Mouse (Mus musculus) stomach, embryonic 15.5 days (tissue): ENCODE data around the gene 4933424G06Rik. TPM values are rescaled to one million over a fixed set of nuclear protein-coding genes. Genes with fewer than 3 reads are reported as not detected.

Source experiments
- ATAC-seq: fragments of 200-750 bp; cut with Nextera tagmentation; 2 replicates; pipeline ENCODE4 v1.8.0; 2017; ENCODE audit warnings: low read depth, moderate number of reproducible peaks, moderate TSS enrichment; ENCODE audit not compliant: insufficient read depth, low FRiP score
- H3K27ac ChIP-seq: fragments of 300-500 bp; sonication (generic); 2 replicates; pipeline ENCODE4 v1.5.1; 2015; ENCODE audit warnings: mild to moderate bottlenecking, inconsistent platforms
- H3K27me3 ChIP-seq: fragments of 300-500 bp; sonication (generic); replicated peaks from 2 replicates; pipeline ENCODE4 v1.6.1; 2015; ENCODE audit warnings: inconsistent platforms
- H3K36me3 ChIP-seq: fragments of 300-500 bp; sonication (generic); 2 replicates; pipeline ENCODE4 v1.6.1; 2015; ENCODE audit warnings: inconsistent platforms
- H3K4me1 ChIP-seq: fragments of 300-500 bp; sonication (generic); 2 replicates; pipeline ENCODE4 v1.6.1; 2015; ENCODE audit warnings: inconsistent platforms
- H3K4me2 ChIP-seq: fragments of 300-500 bp; sonication (generic); 2 replicates; pipeline ENCODE4 v1.6.1; 2015; ENCODE audit warnings: mild to moderate bottlenecking, inconsistent platforms
- H3K4me3 ChIP-seq: fragments of 300-500 bp; sonication (generic); replicated peaks from 2 replicates; pipeline ENCODE4 v1.5.1; 2015; ENCODE audit warnings: inconsistent platforms
- H3K9ac ChIP-seq: fragments of 300-500 bp; sonication (generic); 2 replicates; pipeline ENCODE4 v1.6.1; 2015; ENCODE audit warnings: inconsistent platforms
- H3K9me3 ChIP-seq: fragments of 300-500 bp; sonication (generic); 2 replicates; pipeline ENCODE4 v1.6.1; 2016; ENCODE audit warnings: inconsistent platforms
- WGBS: fragments of 180-500 bp; shearing (Covaris S2); methylation state at CpG from one replicate; pipeline ENCODE4 v1.1.7; 2015; 5-methylcytosine and 5-hydroxymethylcytosine counted together
- polyA plus RNA-seq: library from polyadenylated mRNA; unstranded; fragments of >200 nt; fragmentation: Nextera tagmentation; extraction: Ambion mirVana; gene quantifications from 2 replicates; pipeline ENCODE4 v1.2.1, GENCODE M21; 2015

The 4933424G06Rik gene
- polyA plus RNA-seq, 1 experiment from 2014 or later, result 0.19 TPM

DNA sequence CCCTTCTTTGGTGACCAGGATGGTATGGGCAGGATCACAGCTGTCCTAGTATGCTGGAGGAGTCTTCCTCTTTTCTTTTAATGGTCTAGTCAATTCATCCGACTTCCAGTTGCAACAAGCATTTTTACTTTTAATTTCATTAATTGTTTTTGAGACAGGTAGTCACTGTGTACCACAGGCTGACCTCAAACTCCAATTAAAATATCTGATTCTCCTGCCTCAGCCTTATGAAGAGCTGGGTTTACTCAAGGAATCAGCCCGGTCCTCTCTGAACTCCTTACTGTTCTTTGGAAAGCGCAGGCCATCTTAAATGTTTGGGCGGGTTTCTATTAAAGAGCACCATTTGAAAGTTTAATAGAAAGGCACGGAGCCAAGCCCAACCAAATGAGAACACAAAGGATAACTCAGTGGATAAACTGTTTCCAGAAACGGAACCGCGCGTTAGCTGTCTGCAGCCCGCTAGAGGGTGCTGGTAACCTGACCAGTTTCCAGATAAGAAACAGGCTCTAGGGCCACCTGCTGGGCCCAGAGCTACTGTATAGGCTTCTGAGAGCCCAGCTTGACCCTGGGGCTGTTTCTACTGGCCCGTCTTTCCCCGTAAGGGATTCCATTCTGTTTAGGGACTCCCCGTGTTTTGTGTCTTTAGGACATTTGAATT is 26.0 kb upstream of the 4933424G06Rik start:
- H3K9me3 ChIP-seq, result no peaks in the 10 kb centered on the region
- H3K36me3 ChIP-seq, result no peaks in the 10 kb centered on the region
- no peak overlapping the region for H3K4me2 ChIP-seq
- no peak overlapping the region for H3K27ac ChIP-seq
- 9% methylated on average over 13 of the region's 13 CpGs for WGBS
- peak; percentile 80; the same call in 1 of the 2 replicates for ATAC-seq
- no peak overlapping the region for H3K9ac ChIP-seq
- no peak overlapping the region for H3K4me3 ChIP-seq
- H3K27me3 ChIP-seq, result no peaks in the 10 kb centered on the region
- H3K4me1 ChIP-seq, result peaks cover 2% of the 10 kb centered on the region; the same call in 1 of the 2 replicates

DNA sequence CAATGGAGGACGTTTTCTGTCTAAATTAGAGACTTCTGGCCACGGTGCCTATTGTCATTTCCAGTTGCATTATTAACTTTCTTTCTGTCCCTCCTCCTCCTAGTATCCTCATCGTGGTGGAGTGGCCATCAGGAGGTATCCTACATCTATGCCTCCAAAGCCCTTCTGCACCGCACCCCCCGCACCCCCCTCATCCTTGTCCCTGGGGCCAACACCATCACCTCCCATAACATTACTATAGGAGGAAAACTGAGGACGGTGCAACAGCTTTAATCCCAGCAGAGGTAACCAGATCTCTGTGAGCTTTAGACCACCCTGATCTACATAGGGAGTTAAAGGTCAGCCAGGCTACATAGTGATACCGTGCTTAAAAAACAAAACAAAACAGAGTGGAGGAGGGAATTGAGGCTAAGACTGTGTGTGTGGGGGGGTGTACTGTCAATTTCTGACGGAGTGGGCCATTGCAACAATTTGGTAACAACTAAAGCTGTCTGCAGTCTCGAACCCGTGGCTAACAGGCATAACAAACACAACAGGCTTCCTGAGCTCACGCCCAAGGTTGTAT is 19.2 kb upstream of the 4933424G06Rik start:
- 62% methylated on average over 11 of the region's 11 CpGs for WGBS
- H3K27ac ChIP-seq, result no peak overlapping the region
- peaks cover 4% of the 10 kb centered on the region for H3K4me1 ChIP-seq
- no peaks in the 10 kb centered on the region for H3K9me3 ChIP-seq
- peak overlapping the region; percentile 88 for H3K4me3 ChIP-seq
- no peaks in the 10 kb centered on the region for H3K27me3 ChIP-seq
- H3K9ac ChIP-seq, result no peak overlapping the region
- H3K4me2 ChIP-seq, result peak overlapping the region; percentile 54
- 0 out of 2 replicates have a peak, but pooled peaks have one; percentile 1 for ATAC-seq
- 0 out of 2 replicates have a peak, but pooled peaks cover 9% of the 10 kb centered on the region for H3K36me3 ChIP-seq

- Histone ChIP-seq H3K27me3 (no peaks in the 10 kb centered on the region), H3K9me3 (no peaks in the 10 kb centered on the region), H3K36me3 (0 out of 2 replicates have a peak, but pooled peaks cover 9% of the 10 kb centered on the region), H3K27ac (0 out of 2 replicates have a peak within 1 kb of the TSS, but pooled peaks have one; percentile 23), H3K4me1 (peaks cover 4% of the 10 kb centered on the region), H3K4me3 (peak within 1 kb of the TSS; percentile 88), H3K4me2 (peak within 1 kb of the TSS; percentile 83), H3K9ac (peak within 1 kb of the TSS; percentile 88)
- WGBS, result under 1% methylated on average over 68 of the region's 68 CpGs
- peak; percentile 96 for ATAC-seq
Measured at GRCm38 (mm10) chr1:36691271-36692155, 18.4 kb upstream of the 4933424G06Rik start, which contains the start of gene Cox5b. TSS of gene Cox5b (plus strand) at chr1:36691449.

DNA sequence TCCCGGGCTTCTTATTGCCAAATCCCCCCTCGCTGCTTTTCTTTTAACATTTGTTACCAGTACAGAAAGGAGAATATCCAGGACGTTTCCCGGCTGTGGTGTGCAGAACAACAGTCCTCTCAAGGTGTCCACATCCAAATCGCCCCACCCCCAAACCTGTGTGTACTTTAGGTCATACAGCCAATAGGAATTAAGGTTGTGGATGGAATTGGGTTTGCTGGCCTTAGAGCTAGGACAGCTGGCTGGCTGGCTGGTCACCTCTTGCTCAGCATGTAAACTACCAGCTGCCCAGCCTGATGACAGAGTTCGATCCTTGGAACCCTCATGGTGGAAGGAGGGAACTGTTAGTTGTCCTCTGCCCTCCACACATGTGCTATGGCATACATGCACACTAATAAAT is 15.1 kb upstream of the 4933424G06Rik start:
- ATAC-seq, result no peak
- no peaks in the 10 kb centered on the region for H3K27me3 ChIP-seq
- H3K4me2 ChIP-seq, result no peak overlapping the region
- H3K36me3 ChIP-seq, result peaks cover 15% of the 10 kb centered on the region
- WGBS, result 78% methylated on average over 6 of the region's 6 CpGs
- no peak overlapping the region for H3K27ac ChIP-seq
- no peaks in the 10 kb centered on the region for H3K9me3 ChIP-seq
- H3K9ac ChIP-seq, result no peak overlapping the region
- H3K4me1 ChIP-seq, result peaks cover 4% of the 10 kb centered on the region
- no peak overlapping the region for H3K4me3 ChIP-seq

DNA sequence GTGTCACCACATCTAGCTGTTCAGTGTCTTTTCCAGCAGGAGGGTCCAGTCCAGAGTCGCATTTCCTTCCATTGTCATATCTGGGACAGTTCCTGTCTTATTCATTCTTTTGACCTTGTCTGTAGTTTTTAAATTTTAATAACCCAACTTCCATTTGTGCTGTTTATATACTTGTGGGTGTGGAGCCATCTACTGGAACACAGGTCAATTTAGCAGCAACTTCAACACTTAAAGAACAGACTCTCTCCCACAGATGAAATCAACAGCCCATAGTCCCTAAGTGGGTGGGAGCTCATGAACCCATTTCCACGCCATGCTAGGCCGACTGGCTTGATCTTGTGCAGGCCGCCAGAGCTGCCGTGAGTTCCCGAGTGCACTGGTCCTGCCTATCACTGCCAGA is 13.5 kb upstream of the 4933424G06Rik start:
- H3K4me3 ChIP-seq, result no peak overlapping the region
- no peaks in the 10 kb centered on the region for H3K27me3 ChIP-seq
- H3K4me2 ChIP-seq, result no peak overlapping the region
- peaks cover 4% of the 10 kb centered on the region for H3K4me1 ChIP-seq
- no peak overlapping the region for H3K27ac ChIP-seq
- WGBS, result 64% methylated on average over 6 of the region's 6 CpGs
- H3K9ac ChIP-seq, result no peak overlapping the region
- ATAC-seq, result no peak
- peaks cover 26% of the 10 kb centered on the region for H3K36me3 ChIP-seq
- no peaks in the 10 kb centered on the region for H3K9me3 ChIP-seq

DNA sequence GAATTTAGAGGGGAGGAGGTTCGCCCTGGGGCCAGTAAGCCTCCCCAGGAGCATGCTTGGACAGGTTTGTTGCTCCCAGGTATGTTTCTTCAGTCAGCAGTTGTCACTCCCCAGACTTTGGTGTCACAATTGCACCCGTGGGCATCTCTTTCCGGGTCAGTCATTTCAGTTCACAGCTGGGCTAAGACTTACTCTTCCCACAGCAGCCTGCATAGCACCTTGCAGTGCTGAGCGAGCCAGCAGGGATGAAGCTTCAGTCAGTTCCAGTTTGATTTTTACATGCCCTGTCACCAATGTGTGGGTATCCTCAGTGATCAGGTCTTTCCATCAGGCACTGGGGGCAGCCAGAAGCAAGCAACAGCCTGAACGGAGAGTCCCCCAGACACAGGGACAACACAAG is 12.9 kb upstream of the 4933424G06Rik start:
- peaks cover 4% of the 10 kb centered on the region for H3K4me1 ChIP-seq
- no peak overlapping the region for H3K9ac ChIP-seq
- peaks cover 26% of the 10 kb centered on the region for H3K36me3 ChIP-seq
- no peak overlapping the region for H3K4me2 ChIP-seq
- no peak overlapping the region for H3K27ac ChIP-seq
- no peaks in the 10 kb centered on the region for H3K9me3 ChIP-seq
- 80% methylated on average over 5 of the region's 5 CpGs for WGBS
- no peak for ATAC-seq
- no peak overlapping the region for H3K4me3 ChIP-seq
- H3K27me3 ChIP-seq, result no peaks in the 10 kb centered on the region

- Histone ChIP-seq H3K27me3 (no peaks in the 10 kb centered on the region), H3K4me3 (no peak overlapping the region), H3K9ac (no peak overlapping the region), H3K4me2 (no peak overlapping the region), H3K36me3 (peaks cover 33% of the 10 kb centered on the region), H3K27ac (no peak overlapping the region), H3K4me1 (peaks cover 12% of the 10 kb centered on the region), H3K9me3 (no peaks in the 10 kb centered on the region)
- whole genome bisulfite sequencing, result 84% methylated on average over 2 of the region's 2 CpGs
- ATAC-seq, result no peak
Measured at GRCm38 (mm10) chr1:36707166-36707565, 2.8 kb upstream of the 4933424G06Rik start.

- H3K9ac ChIP-seq, result no peak overlapping the region
Measured at GRCm38 (mm10) chr1:36707797-36708196, 2.2 kb upstream of the 4933424G06Rik start.

DNA sequence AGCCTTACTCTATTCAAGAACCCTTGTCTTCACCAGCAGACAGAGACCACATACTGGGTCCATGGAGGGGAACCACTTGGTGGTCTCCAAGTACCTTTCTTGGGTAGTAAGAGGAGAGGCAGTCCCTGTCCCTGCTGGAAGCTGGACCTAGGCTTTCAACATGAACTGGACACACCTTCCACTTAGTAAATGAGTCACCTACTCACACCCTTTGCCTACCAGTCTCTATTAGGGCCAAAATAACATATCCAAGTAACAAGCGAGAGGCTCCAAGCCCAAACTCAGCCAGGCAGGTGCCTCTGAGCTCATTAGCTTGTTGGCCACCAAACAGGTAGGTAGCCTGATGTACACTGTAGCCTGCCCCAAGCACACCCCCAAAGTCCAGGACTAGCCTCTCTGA is 1.3 kb upstream of the 4933424G06Rik start:
- H3K36me3 ChIP-seq, result peaks cover 24% of the 10 kb centered on the region
- H3K4me1 ChIP-seq, result peaks cover 12% of the 10 kb centered on the region
- peak overlapping the region; percentile 97; the same call in 1 of the 2 replicates for H3K9ac ChIP-seq
- WGBS, result 79% methylated on average over 1 of the region's 1 CpGs
- H3K9me3 ChIP-seq, result no peaks in the 10 kb centered on the region
- ATAC-seq, result no peak
- H3K27ac ChIP-seq, result peak overlapping the region; percentile 91; the same call in 1 of the 2 replicates
- H3K4me3 ChIP-seq, result peak overlapping the region; percentile 98
- H3K27me3 ChIP-seq, result no peaks in the 10 kb centered on the region
- H3K4me2 ChIP-seq, result peak overlapping the region; percentile 77

More at GRCm38 (mm10) chr1:36707797-36708196, 2.2 kb upstream of the 4933424G06Rik start:
- Histone ChIP-seq H3K9me3 (no peaks in the 10 kb centered on the region), H3K36me3 (peaks cover 33% of the 10 kb centered on the region), H3K4me3 (no peak overlapping the region), H3K27ac (no peak overlapping the region), H3K4me1 (peaks cover 12% of the 10 kb centered on the region), H3K4me2 (no peak overlapping the region), H3K27me3 (no peaks in the 10 kb centered on the region)
- ATAC-seq, result no peak
- 68% methylated on average over 3 of the region's 3 CpGs for WGBS

- peaks cover 12% of the 10 kb centered on the region for H3K4me1 ChIP-seq
- no peaks in the 10 kb centered on the region for H3K9me3 ChIP-seq
- H3K9ac ChIP-seq, result peak overlapping the region; percentile 97
- peaks cover 18% of the 10 kb centered on the region for H3K36me3 ChIP-seq
- peak overlapping the region; percentile 91 for H3K27ac ChIP-seq
- WGBS, result under 1% methylated on average over 33 of the region's 33 CpGs
- H3K4me2 ChIP-seq, result peak overlapping the region; percentile 77
- H3K4me3 ChIP-seq, result peak overlapping the region; percentile 98
- no peaks in the 10 kb centered on the region for H3K27me3 ChIP-seq
- ATAC-seq, result peak; percentile 40
Measured at GRCm38 (mm10) chr1:36709055-36709853, 695 bp upstream of the 4933424G06Rik start.

DNA sequence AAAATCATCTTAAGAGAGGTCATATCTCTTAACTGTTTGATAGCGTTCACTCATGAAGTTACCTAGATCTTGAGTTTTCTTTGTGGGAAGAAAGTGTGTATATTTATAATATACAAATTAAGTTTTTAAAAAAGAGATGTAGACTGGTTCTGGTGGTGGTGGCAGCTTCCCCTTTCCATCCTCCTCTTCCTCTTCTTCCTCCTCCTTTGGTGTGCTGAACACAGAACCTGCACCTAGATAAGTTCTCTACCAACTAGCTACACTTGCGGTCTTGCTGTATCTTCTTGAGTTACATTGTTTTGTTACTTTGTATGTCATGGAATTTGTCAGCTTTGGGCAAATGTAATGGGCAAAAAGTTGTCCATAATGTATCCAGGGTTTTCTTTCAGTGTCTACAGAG is 1.2 kb downstream of the 4933424G06Rik start:
- WGBS, result 90% methylated on average over 2 of the region's 2 CpGs
- no peaks in the 10 kb centered on the region for H3K27me3 ChIP-seq

More for the DNA sequence above, 1.2 kb downstream of the 4933424G06Rik start:
- 0 out of 2 replicates have a peak, but pooled peaks cover 10% of the 10 kb centered on the region for H3K36me3 ChIP-seq
- no peaks in the 10 kb centered on the region for H3K9me3 ChIP-seq
- H3K4me3 ChIP-seq, result no peak overlapping the region
- H3K4me1 ChIP-seq, result peaks cover 12% of the 10 kb centered on the region
- no peak overlapping the region for H3K4me2 ChIP-seq
- no peak for ATAC-seq
- no peak overlapping the region for H3K27ac ChIP-seq
- no peak overlapping the region for H3K9ac ChIP-seq
